Mouse (Mus musculus): ENCODE measurements around the gene Atad3a. TPM values are rescaled to one million over a fixed set of nuclear protein-coding genes. Genes with fewer than 3 reads are reported as not detected.

Atad3a gene
- polyA plus RNA-seq, 1 experiment from 2014 or later = 147 TPM

DNA sequence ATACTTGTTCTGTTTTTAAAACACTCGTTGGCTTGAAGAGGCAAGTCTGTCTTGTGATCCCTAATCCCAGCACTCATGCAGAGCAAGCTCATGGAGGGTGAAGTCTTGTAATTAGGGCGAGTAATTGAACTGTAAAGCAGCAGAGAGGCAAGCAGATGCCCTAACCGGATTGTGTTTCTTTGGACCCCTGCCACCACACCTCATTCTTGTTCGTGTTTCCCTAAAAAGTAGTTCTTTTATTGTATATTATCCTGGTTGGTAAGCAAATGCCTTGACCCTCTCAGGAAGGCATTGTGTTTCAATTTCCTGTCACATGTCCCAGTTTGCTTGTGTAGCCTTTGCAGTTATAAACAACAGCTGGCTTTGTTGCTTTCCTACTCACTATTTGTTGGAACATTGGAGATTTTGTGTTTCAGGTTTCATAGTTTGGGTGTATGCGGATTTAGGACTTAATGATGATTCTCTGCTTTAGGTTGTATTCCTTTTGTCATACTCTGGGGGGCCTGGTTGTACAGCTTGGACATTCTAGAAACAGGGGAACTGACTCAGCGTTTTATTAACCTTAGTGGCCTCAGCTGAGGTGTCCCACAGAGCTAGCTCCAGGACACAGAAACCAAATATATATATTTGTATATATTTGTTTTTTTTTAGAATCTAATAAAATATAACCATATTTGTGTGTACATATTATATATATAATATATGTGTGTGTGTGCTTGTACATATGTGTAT lies 50.2 kb downstream of the Atad3a start:
- no peak overlapping the region for H3K4me3 ChIP-seq
- peaks cover 19% of the 10 kb centered on the region for H3K36me3 ChIP-seq
- H3K4me1 ChIP-seq = peaks cover 15% of the 10 kb centered on the region
- H3K27me3 ChIP-seq (ENCODE audit: insufficient read depth, poor library complexity, severe bottlenecking) = no peaks in the 10 kb centered on the region
- no peaks in the 10 kb centered on the region for H3K9me3 ChIP-seq
- H3K27ac ChIP-seq = no peak overlapping the region
- DNase-seq (ENCODE audit: low spot score) = no peak
- 66% methylated on average over 6 of the region's 6 CpGs for WGBS

DNA sequence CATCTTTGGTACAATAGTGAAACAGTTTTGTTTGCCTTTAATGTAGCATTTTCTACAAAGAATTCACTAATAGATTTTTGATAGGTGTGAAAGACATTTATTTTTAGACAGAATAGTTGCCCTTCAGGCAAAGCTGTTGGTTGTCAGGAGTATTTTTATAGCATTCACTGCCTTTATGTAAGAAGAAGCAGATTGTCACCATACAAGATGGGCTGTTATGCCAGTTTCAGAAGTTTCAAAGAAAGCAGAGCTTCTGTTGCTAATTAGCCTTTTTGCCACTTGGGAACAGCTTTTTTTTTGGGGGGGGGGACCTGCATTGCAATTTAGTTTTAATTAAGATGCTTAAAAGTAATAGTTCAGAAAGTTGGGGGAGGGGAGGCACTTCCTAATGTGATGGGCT lies 51.9 kb downstream of the Atad3a start:
- Histone ChIP-seq H3K4me1 (peaks cover 15% of the 10 kb centered on the region), H3K36me3 (peaks cover 2% of the 10 kb centered on the region; the same call in 1 of the 2 replicates), H3K27ac (no peak overlapping the region), H3K9me3 (no peaks in the 10 kb centered on the region), H3K27me3 (ENCODE audit: insufficient read depth, poor library complexity, severe bottlenecking) (no peaks in the 10 kb centered on the region), H3K4me3 (no peak overlapping the region)
- no peak for DNase-seq (ENCODE audit: low spot score)

DNA sequence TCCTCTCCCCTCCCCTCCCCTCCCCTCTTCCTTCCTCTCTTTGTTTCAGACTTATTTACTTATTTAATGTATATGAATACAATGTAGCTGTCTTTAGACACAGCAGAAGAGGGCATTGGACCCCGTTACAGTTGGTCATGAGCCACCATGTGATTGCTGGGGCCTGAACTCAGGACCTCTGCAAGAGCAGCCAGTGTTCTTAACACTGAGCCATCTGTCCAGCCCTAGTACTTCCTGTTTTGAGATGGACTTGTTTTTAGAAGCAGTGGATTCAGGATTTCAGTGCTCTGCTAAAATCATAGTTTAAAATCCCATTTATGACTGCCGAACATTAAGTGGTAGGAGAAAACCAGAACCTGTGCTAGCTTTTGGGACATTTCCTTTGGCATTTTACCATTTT lies 52.3 kb downstream of the Atad3a start:
- Histone ChIP-seq H3K36me3 (0 out of 2 replicates have a peak, but pooled peaks cover 2% of the 10 kb centered on the region), H3K4me1 (peaks cover 15% of the 10 kb centered on the region), H3K4me3 (no peak overlapping the region), H3K27ac (no peak overlapping the region), H3K9me3 (no peaks in the 10 kb centered on the region), H3K27me3 (ENCODE audit: insufficient read depth, poor library complexity, severe bottlenecking) (no peaks in the 10 kb centered on the region)
- 83% methylated on average over 2 of the region's 2 CpGs for WGBS
- no peak for DNase-seq (ENCODE audit: low spot score)

DNA sequence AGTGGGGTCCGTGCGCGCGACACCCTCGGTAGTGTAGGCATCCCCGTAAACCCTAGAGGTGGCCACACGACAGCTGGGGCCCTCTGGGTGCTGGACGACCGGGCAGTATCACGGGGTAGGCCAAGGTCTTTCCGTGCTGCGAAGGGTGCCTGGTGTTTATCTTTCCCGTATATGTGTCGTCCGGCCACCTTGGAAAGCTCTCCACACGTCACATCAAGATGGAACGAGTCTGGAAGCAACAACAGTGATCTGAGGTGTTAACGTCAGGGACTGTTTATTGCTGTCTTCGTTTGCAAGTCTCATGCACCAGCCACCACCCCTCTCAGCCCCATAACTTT lies 55.3 kb downstream of the Atad3a start:
- H3K36me3 ChIP-seq = 0 out of 2 replicates have a peak, but pooled peaks cover 2% of the 10 kb centered on the region
- H3K27ac ChIP-seq = peak overlapping the region; percentile 99
- peak overlapping the region; percentile 99 for H3K4me3 ChIP-seq
- under 1% methylated on average over 19 of the region's 19 CpGs for WGBS
- no peaks in the 10 kb centered on the region for H3K9me3 ChIP-seq
- DNase-seq (ENCODE audit: low spot score) = no peak
- H3K4me1 ChIP-seq = peaks cover 15% of the 10 kb centered on the region
- H3K27me3 ChIP-seq (ENCODE audit: insufficient read depth, poor library complexity, severe bottlenecking) = no peaks in the 10 kb centered on the region

GRCm38 (mm10) chr4:155704721-155705591 lies 55.9 kb downstream of the Atad3a start, which contains the start of gene Ssu72:
Ssu72 (plus strand) TSS chr4:155704800.
- 0 out of 2 replicates have a peak, but pooled peaks cover 2% of the 10 kb centered on the region for H3K36me3 ChIP-seq
- no peaks in the 10 kb centered on the region for H3K27me3 ChIP-seq (ENCODE audit: insufficient read depth, poor library complexity, severe bottlenecking)
- peaks cover 15% of the 10 kb centered on the region for H3K4me1 ChIP-seq
- peak within 1 kb of the TSS; percentile 99 for H3K4me3 ChIP-seq
- under 1% methylated on average over 83 of the region's 83 CpGs for WGBS
- DNase-seq (ENCODE audit: low spot score) = peak; percentile 97
- peak within 1 kb of the TSS; percentile 99 for H3K27ac ChIP-seq
- no peaks in the 10 kb centered on the region for H3K9me3 ChIP-seq

DNA sequence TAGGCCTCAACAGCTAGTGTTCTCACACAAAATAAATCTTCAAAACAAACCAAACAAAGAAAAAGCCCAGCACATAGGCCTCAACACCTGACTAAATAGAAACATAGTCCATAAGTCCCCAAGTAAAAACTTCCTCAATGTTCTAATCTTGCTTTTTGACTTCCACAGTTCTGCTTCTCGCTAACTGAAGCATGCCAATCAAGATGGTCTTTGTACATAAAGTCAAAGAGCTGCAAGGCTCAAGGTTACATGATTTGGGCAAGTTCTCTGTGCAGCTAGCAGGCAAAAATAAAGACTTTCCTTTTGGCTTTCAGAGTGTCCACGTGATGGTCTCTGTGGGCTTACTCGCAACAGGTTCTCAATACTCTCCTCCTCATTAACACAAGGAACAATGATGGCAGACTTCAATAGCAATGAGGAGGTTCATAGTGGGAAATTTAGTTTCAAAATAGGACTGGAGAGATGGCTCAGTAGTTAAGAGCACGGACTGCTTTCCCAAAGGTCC lies 57.4 kb downstream of the Atad3a start:
- Histone ChIP-seq H3K27ac (no peak overlapping the region), H3K36me3 (0 out of 2 replicates have a peak, but pooled peaks cover 2% of the 10 kb centered on the region), H3K4me1 (peaks cover 5% of the 10 kb centered on the region), H3K4me3 (no peak overlapping the region), H3K9me3 (no peaks in the 10 kb centered on the region), H3K27me3 (ENCODE audit: insufficient read depth, poor library complexity, severe bottlenecking) (no peaks in the 10 kb centered on the region)
- WGBS = 93% methylated on average over 4 of the region's 4 CpGs
- DNase-seq (ENCODE audit: low spot score) = no peak

DNA sequence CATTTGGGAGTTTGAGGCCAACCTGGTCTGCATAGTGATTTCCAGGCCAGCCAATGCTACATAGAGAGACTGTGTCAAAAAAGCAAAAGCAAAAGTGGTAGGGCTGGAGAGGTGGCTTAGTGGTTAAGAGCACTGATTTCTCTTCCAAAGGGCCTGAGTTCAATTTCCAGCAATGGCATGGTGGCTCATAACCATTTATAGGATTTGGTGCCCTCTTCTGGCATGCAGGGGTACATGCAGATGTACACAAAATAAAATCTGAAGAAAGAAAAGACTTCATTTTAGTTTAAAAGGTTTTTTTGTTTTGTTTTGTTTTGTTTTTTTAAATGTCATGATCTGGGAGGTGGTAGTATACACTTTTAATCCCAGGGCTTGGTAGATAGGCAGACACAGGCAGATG lies 60.5 kb downstream of the Atad3a start:
- Histone ChIP-seq H3K36me3 (no peaks in the 10 kb centered on the region), H3K9me3 (no peaks in the 10 kb centered on the region), H3K4me3 (no peak overlapping the region), H3K27ac (no peak overlapping the region), H3K4me1 (peaks cover 12% of the 10 kb centered on the region), H3K27me3 (ENCODE audit: insufficient read depth, poor library complexity, severe bottlenecking) (peaks cover 16% of the 10 kb centered on the region)
- no peak for DNase-seq (ENCODE audit: low spot score)

DNA sequence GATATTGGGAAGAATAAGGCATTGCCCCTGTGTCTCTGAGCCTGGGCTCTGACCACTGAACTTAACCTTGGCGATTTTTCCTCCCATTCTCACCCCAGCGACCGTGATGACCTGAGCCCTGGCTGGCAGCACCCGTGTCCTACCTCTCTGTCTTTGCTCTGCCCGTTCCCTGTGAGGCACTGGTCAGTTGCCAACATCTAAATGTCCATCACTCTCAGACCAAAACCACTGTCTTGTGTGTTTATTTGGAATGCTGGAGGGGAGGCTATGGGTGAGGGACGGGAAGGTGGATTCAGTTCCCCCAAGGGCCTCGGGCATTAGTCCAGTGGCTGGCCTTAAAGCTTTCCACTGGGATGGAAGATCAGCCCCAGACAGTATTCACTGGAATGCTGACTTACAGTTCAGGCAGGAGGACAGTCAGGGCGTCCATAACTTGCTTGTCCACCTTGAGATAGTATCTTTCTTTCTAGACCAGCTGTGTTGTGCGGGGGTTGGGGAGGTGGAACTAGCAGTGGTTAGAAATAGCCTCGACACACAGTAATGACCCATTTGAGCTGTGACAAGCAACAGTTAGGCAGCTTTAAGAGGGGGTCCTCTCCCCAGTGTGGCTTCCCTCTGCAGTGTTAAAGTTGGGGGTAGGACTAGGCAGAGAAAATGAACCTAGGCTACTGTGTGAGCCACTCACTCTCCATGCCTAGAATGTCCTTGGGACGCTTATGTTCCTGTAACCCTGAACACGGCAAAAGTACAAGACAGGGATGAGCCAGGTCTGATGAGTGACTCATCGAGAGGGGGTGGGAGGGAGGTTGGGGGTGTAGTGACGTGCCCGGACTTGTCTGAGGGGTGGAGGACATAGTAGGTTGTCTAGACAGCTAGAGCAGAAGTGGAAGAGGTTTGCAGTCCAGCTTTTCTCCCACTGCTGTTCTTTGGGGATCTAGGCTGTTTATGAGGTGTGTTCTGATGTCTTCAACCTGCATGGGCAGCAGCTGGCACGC lies 64.3 kb downstream of the Atad3a start:
- H3K4me3 ChIP-seq = 0 out of 2 replicates have a peak overlapping the region, but pooled peaks have one; percentile 2
- WGBS = 66% methylated on average over 16 of the region's 16 CpGs
- H3K36me3 ChIP-seq = no peaks in the 10 kb centered on the region
- peaks cover 27% of the 10 kb centered on the region for H3K4me1 ChIP-seq
- DNase-seq (ENCODE audit: low spot score) = no peak
- no peak overlapping the region; the same call in 1 of the 2 replicates for H3K27ac ChIP-seq
- peaks cover 43% of the 10 kb centered on the region for H3K27me3 ChIP-seq (ENCODE audit: insufficient read depth, poor library complexity, severe bottlenecking)
- H3K9me3 ChIP-seq = no peaks in the 10 kb centered on the region

DNA sequence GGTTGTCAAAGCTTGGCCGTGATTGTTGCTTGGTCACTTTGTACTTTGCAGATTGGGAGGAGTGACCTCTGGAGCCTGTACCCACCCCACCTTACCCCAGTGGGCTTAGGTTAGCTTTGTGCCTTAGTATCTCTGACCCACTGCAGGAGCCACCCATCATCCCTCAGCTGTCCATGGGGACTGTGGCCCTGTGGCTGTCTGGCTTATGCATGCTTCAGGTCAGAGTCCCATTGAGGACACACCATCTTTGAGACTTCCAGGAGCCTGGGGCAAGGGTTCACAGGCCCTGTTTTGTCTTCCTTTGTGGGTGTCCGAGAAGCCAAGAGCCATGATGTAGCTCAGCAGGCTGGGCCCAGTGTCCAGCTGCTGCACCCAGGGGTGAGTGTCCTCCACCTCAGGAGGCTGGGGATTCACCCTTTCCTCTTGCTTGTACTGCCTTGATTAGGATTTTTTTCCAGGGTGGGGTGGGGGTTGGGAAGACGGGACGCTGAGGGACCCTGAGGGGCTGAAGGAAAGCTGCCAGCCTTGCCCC lies 65.3 kb downstream of the Atad3a start:
- Histone ChIP-seq H3K36me3 (no peaks in the 10 kb centered on the region), H3K9me3 (no peaks in the 10 kb centered on the region), H3K27ac (no peak overlapping the region), H3K27me3 (ENCODE audit: insufficient read depth, poor library complexity, severe bottlenecking) (peaks cover 51% of the 10 kb centered on the region), H3K4me3 (0 out of 2 replicates have a peak overlapping the region, but pooled peaks have one; percentile 79), H3K4me1 (peaks cover 27% of the 10 kb centered on the region)
- 71% methylated on average over 4 of the region's 4 CpGs for WGBS
- DNase-seq (ENCODE audit: low spot score) = no peak

DNA sequence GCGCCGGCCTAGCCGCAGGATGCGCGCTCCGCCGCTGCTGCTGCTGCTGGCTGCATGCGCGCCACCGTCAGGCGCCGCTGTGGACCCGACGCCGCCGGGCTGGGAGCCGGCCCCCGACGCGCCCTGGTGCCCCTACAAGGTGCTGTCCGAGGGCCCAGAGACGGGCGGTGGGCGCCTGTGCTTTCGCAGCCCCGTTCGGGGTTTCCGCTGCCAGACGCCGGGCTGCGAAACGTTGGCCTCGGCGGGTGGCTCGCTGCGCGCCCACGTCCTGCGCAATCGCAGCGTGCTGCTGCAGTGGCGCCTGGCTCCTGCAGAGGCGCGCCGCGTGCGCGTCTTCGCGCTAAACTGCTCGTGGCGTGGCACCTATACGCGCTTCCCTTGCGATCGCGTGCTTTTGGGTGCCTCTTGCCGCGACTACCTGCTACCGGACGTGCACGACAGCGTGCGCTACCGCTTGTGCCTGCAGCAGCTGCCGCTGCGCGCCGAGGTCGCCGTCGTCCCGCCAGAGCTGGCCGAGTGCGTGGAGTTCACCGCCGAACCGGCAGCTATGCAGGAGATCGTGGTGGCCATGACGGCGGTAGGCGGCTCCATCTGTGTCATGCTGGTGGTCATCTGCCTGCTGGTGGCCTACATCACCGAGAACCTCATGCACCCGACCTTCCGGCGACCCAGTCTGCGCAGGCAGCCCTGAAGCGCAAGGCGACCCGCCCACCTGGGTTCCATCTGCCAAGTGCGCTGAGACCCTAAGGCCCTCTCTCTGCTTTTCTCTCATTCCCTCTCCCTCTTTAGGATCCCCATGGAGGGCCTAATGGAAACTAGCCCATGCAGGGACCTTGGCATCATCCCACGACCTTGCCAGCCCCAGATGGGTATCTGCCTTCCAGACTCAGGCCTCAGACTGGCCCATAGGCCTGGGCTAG lies 66.2 kb downstream of the Atad3a start:
- WGBS = 2% methylated on average over 92 of the region's 92 CpGs
- Histone ChIP-seq H3K36me3 (no peaks in the 10 kb centered on the region), H3K27ac (peak overlapping the region; percentile 86), H3K27me3 (ENCODE audit: insufficient read depth, poor library complexity, severe bottlenecking) (peaks cover 53% of the 10 kb centered on the region), H3K4me1 (peaks cover 27% of the 10 kb centered on the region), H3K9me3 (no peaks in the 10 kb centered on the region), H3K4me3 (peak overlapping the region; percentile 79)
- DNase-seq (ENCODE audit: low spot score) = no peak

- 2% methylated on average over 47 of the region's 47 CpGs for WGBS
Measured at GRCm38 (mm10) chr4:155694111-155694481, 66.8 kb downstream of the Atad3a start, which contains the start of gene Fndc10. Fndc10 (plus strand) TSS chr4:155694342.

More at GRCm38 (mm10) chr4:155694111-155694481, 66.8 kb downstream of the Atad3a start, which contains the start of gene Fndc10:
- Histone ChIP-seq H3K27ac (peak within 1 kb of the TSS; percentile 86), H3K36me3 (no peaks in the 10 kb centered on the region), H3K9me3 (no peaks in the 10 kb centered on the region), H3K4me3 (peak within 1 kb of the TSS; percentile 79), H3K4me1 (peaks cover 27% of the 10 kb centered on the region), H3K27me3 (ENCODE audit: insufficient read depth, poor library complexity, severe bottlenecking) (peaks cover 53% of the 10 kb centered on the region)
- no peak for DNase-seq (ENCODE audit: low spot score)
